Mouse (Mus musculus): Measurements from ENCODE around the gene Sebox.
"Not testable (repeated sequence)": the region's sequence is repeated elsewhere in the genome, so short reads cannot be mapped to it uniquely, and the experiment has no call there.

The Sebox gene

GRCm38 (mm10) chr11:78497544-78498522 is 5.4 kb upstream of the Sebox start, which contains the start of gene Sarm1:
Gene Sarm1 (minus strand): TSS chr11:78497754.
- peak; percentile 81 to 93 for DNase-seq (ENCODE audit: low spot score in 2 of 2)

- no peak for DNase-seq (ENCODE audit: low spot score in 2 of 2)
Measured at GRCm38 (mm10) chr11:78499004-78499403, 4.2 kb upstream of the Sebox start, which contains the start of gene Vtn. Gene Vtn (plus strand): TSS chr11:78499091.

GRCm38 (mm10) chr11:78499543-78499942 is 3.7 kb upstream of the Sebox start:
- DNase-seq (ENCODE audit: low spot score in 2 of 2), result no peak

GRCm38 (mm10) chr11:78500623-78501202 is 2.5 kb upstream of the Sebox start:
- DNase-seq (ENCODE audit: low spot score in 2 of 2), result no peak

GRCm38 (mm10) chr11:78501529-78501928 is 1.7 kb upstream of the Sebox start:
- DNase-seq (ENCODE audit: low spot score in 2 of 2), result no peak

- DNase-seq (ENCODE audit: low spot score in 2 of 2), result no peak
Measured at GRCm38 (mm10) chr11:78505430-78505829, 2.2 kb downstream of the Sebox start.

- DNase-seq (ENCODE audit: low spot score in 2 of 2), result peak in 1 of 2 experiments; percentile 32
Measured at GRCm38 (mm10) chr11:78509148-78509547, 5.9 kb downstream of the Sebox start.

GRCm38 (mm10) chr11:78512025-78512957 is 9.0 kb downstream of the Sebox start, which contains the start of the genes Tmem199 and Poldip2:
Gene Tmem199 (minus strand): TSS chr11:78512172.
Gene Poldip2 (plus strand): TSS chr11:78512193.
- DNase-seq (ENCODE audit: low spot score in 2 of 2), result peak; percentile 77 to 92

- no peak for DNase-seq (ENCODE audit: low spot score in 2 of 2)
Measured at GRCm38 (mm10) chr11:78513106-78513790, 10.0 kb downstream of the Sebox start.

- peak in 1 of 2 experiments; percentile 13 for DNase-seq (ENCODE audit: low spot score in 2 of 2)
Measured at GRCm38 (mm10) chr11:78515549-78516325, 12.5 kb downstream of the Sebox start.

- DNase-seq (ENCODE audit: low spot score in 2 of 2), result no peak
Measured at GRCm38 (mm10) chr11:78518931-78519330, 15.7 kb downstream of the Sebox start.

GRCm38 (mm10) chr11:78521880-78522279 is 18.6 kb downstream of the Sebox start:
- no peak for DNase-seq (ENCODE audit: low spot score in 2 of 2)

GRCm38 (mm10) chr11:78522481-78522997 is 19.3 kb downstream of the Sebox start:
- no peak for DNase-seq (ENCODE audit: low spot score in 2 of 2)

GRCm38 (mm10) chr11:78523241-78523955 is 20.2 kb downstream of the Sebox start:
- no peak for DNase-seq (ENCODE audit: low spot score in 2 of 2)

- peak in 1 of 2 experiments; percentile 58 for DNase-seq (ENCODE audit: low spot score in 2 of 2)
Measured at GRCm38 (mm10) chr11:78524838-78525237, 21.6 kb downstream of the Sebox start.

GRCm38 (mm10) chr11:78528714-78529113 is 25.5 kb downstream of the Sebox start:
- DNase-seq (ENCODE audit: low spot score in 2 of 2), result no peak

GRCm38 (mm10) chr11:78530001-78530400 is 26.8 kb downstream of the Sebox start:
- DNase-seq (ENCODE audit: low spot score in 2 of 2), result no peak

- no peak for DNase-seq (ENCODE audit: low spot score in 2 of 2)
Measured at GRCm38 (mm10) chr11:78531046-78531445, 27.8 kb downstream of the Sebox start.

- DNase-seq (ENCODE audit: low spot score in 2 of 2), result not testable (repeated sequence)
Measured at GRCm38 (mm10) chr11:78531515-78531914, 28.3 kb downstream of the Sebox start.

Measured in cerebellum, postnatal 4 days (tissue).